Mouse (Mus musculus): ENCODE measurements around the gene Arhgef5. TPM values are rescaled to one million over a fixed set of nuclear protein-coding genes. Genes with fewer than 3 reads are reported as not detected.

Arhgef5 gene
- 1.6 TPM for total RNA-seq (2023)

GRCm38 (mm10) chr6:43265363-43266041 lies at the start of gene Arhgef5:
Gene Arhgef5, plus strand, starts transcription at chr6:43265582.

DNA sequence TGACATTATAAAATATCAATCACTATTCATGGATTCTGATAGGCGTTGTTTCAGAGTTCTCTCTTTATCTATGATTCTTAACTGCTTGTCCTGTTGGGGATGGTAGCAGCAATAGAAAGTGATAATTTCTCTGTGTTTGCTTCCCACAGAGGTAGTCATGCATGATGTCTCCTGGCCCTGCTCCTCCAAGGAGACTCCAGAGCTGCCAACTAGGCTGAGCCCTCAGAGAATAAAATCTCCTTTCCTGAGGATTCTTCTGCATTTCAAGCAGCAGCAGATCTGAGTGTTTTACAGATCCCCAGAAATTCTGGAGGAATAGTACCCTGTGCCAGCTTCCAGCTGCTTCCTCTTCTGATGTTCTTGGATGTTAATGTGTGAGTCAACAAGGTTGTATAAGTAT lies 34.1 kb upstream of the Arhgef5 start, which contains the start of gene Olfr47:
Olfr47 (plus strand) TSS at position 275 of the 400 bp plus-strand sequence.

DNA sequence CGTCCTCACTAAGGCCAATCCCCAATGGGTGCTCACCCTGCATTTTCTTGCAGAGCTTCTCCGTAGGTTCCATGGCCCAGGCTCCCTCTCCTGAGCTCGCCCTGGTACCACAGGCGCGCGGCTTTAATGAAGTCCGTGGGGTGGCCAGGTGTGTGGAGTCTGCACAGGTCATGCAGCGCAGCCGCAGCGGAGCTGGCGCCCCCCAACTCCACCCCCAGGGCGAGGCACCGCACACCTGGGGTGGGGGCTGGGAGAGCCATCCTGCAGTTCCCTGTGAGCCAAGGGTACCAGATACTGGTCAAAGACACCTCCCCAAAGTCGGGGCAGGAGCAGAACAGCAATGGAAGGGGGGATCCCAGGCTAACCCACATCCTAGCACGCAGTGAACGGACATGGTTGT lies 44.1 kb downstream of the Arhgef5 start, which contains the start of gene Nobox:
Nobox (minus strand) TSS at position 101 of the 400 bp plus-strand sequence.

Other genes starting within 250 kb of the Arhgef5 start
- not detected for gene Olfr441, start 159.2 kb upstream of the Arhgef5 start, total RNA-seq (2023)
- not detected for gene Olfr237-ps1, start 119.0 kb upstream of the Arhgef5 start, total RNA-seq (2023)
- gene Olfr437, start 102.3 kb upstream of the Arhgef5 start, total RNA-seq (2023), result not detected
- not detected for gene Olfr13, start 93.4 kb upstream of the Arhgef5 start, total RNA-seq (2023)
- gene Olfr435, start 68.4 kb upstream of the Arhgef5 start, total RNA-seq (2023), result not detected
- gene Olfr434, start 52.6 kb upstream of the Arhgef5 start, total RNA-seq (2023), result not detected
- gene Olfr47, start 34.1 kb upstream of the Arhgef5 start, total RNA-seq (2023), result not detected
- gene Nobox, start 44.0 kb downstream of the Arhgef5 start, total RNA-seq (2023), result not detected

Measured in CD4-positive naive resting alpha-beta T cell, adult 57 days (primary cell).